Mouse (Mus musculus): ENCODE data around the gene Ubald2. TPM values are rescaled to one million over a fixed set of nuclear protein-coding genes. Genes with fewer than 3 reads are reported as not detected.

Ubald2 gene
- total and polyA plus RNA-seq, 2 experiments from 2014 or later, result 32.3 to 48.3 TPM

DNA sequence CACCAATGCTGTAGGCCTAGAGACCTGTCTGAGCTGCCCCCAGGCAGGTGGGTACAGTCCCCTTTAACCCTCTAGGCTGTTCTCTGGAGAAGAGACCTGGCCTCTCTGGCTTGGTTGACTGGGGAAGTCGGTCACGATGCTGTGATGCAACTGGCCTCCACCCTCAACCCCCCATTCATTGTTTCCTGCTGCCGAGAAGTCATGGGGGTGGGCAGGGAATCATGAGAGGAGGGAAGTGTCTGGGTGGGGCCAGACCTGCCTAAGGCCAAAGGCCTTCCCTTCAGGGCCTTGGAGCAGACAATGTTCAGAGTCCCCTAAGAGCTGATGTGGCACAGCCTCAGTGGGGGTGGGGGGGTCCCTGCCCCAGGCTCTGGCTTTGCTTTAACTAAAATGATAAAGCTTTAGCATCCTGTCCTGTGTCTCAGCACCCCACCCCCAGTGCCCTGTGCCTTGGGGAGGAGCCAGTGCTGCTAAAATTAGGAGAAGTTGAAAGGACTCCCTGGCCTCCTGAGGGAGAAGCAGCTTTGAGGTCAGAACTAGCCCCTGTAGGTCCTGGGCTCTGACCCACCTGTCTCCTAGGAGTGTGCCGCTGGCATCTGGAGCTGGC is 2.9 kb downstream of the Ubald2 start:
- Histone ChIP-seq H3K4me3 (ENCODE audit: low read depth, low read length) (no peak overlapping the region), H3K27ac (ENCODE audit: low read depth) (peak overlapping the region; percentile 77), H3K9ac (replicated peaks; ENCODE audit: low read depth, low read length) (peak overlapping the region; percentile 32), H3K36me3 (replicated peaks; ENCODE audit: control insufficient read depth, insufficient read depth, low read length) (peaks cover 19% of the 10 kb centered on the region), H3K27me3 (ENCODE audit: control insufficient read depth, insufficient read depth, low read length) (no peaks in the 10 kb centered on the region), H3K4me2 (ENCODE audit: low read depth, low read length) (peak overlapping the region; percentile 82), H3K4me1 (ENCODE audit: control insufficient read depth, insufficient read depth) (peaks cover 35% of the 10 kb centered on the region), H3K9me3 (replicated peaks; ENCODE audit: control insufficient read depth, low read length) (no peaks in the 10 kb centered on the region)
- 11% methylated on average over 4 of the region's 4 CpGs for WGBS
- ATAC-seq (ENCODE audit: insufficient read depth, low read depth) (no peak), DNase-seq (ENCODE audit: low spot score) (peak; percentile 55)
- TF ChIP-seq EP300 (IDR thresholded peaks at IDR 0.05; ENCODE audit: low read depth) (no peak), CTCF (IDR thresholded peaks at IDR 0.05; ENCODE audit: low read depth) (no peak)

- no peaks in the 10 kb centered on the region for H3K9me3 ChIP-seq (replicated peaks; ENCODE audit: control insufficient read depth, low read length)
- H3K27ac ChIP-seq (ENCODE audit: low read depth), result peak overlapping the region; percentile 77
- WGBS, result 61% methylated on average over 11 of the region's 11 CpGs
- peak overlapping the region; percentile 82; the same call in 1 of the 2 replicates for H3K4me2 ChIP-seq (ENCODE audit: low read depth, low read length)
- 0 out of 2 replicates have a peak overlapping the region, but pooled peaks have one; percentile 32 for H3K9ac ChIP-seq (replicated peaks; ENCODE audit: low read depth, low read length)
- ATAC-seq (ENCODE audit: insufficient read depth, low read depth), result no peak
- no peaks in the 10 kb centered on the region for H3K27me3 ChIP-seq (ENCODE audit: control insufficient read depth, insufficient read depth, low read length)
- TF ChIP-seq CTCF (IDR thresholded peaks at IDR 0.05; ENCODE audit: low read depth) (no peak), EP300 (IDR thresholded peaks at IDR 0.05; ENCODE audit: low read depth) (no peak)
- peaks cover 19% of the 10 kb centered on the region for H3K36me3 ChIP-seq (replicated peaks; ENCODE audit: control insufficient read depth, insufficient read depth, low read length)
- H3K4me3 ChIP-seq (ENCODE audit: low read depth, low read length), result no peak overlapping the region
- peaks cover 35% of the 10 kb centered on the region for H3K4me1 ChIP-seq (ENCODE audit: control insufficient read depth, insufficient read depth)
- DNase-seq (ENCODE audit: low spot score), result no peak
Measured at GRCm38 (mm10) chr11:116437541-116437940, 3.6 kb downstream of the Ubald2 start.

DNA sequence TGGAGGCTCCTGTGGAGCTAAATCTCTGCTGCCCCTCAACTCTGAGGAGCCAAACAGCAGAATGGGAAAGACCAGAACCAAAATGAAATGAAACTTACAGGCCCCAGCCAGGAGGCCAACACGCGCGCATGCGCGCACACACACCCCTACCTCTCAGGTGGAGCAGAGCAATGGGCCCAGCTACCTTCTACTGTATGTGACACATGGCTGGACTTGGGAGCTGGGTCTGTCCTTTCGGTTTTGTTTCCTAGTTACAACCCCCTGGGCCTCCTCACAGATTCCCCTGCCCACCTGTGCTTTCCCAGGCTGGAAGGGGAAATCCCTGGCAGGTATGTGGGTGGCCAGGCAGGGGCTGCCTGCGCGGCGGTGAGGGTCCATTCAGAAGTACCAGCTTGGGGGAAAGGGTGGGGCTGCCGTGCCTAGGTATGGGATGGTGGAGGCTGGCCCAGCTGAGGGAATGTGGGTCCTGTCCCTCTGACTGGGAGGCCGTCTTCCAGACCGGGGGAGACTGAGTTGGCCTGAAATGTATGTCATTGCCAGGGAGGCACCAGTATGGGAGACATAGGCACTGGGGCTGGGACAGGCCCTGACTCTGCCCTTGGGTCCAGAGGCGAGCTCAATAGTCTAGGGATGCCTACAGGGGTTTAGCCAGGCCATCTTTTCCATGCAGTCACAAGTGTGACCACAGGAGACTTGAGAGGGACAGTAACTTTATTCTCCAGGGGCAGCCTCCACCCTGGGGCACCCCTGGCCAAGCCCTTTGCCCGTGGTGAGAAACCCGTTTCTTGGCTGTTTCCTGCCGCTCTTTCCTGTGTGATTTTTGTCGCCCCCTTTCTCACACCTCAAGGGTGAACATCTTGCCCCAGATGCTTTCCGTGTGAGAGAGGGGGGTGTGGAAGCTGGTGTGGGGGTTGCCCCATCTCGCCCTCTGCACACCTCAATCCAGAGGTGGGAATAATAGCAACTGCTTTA is 5.7 kb downstream of the Ubald2 start:
- no peak for ATAC-seq (ENCODE audit: insufficient read depth, low read depth)
- H3K4me3 ChIP-seq (ENCODE audit: low read depth, low read length), result no peak overlapping the region
- H3K9me3 ChIP-seq (replicated peaks; ENCODE audit: control insufficient read depth, low read length), result no peaks in the 10 kb centered on the region
- no peak overlapping the region for H3K9ac ChIP-seq (replicated peaks; ENCODE audit: low read depth, low read length)
- no peak for DNase-seq (ENCODE audit: low spot score)
- no peaks in the 10 kb centered on the region for H3K27me3 ChIP-seq (ENCODE audit: control insufficient read depth, insufficient read depth, low read length)
- H3K27ac ChIP-seq (ENCODE audit: low read depth), result peak overlapping the region; percentile 43
- H3K4me1 ChIP-seq (ENCODE audit: control insufficient read depth, insufficient read depth), result peaks cover 35% of the 10 kb centered on the region
- WGBS, result 79% methylated on average over 19 of the region's 19 CpGs
- H3K36me3 ChIP-seq (replicated peaks; ENCODE audit: control insufficient read depth, insufficient read depth, low read length), result peaks cover 19% of the 10 kb centered on the region
- H3K4me2 ChIP-seq (ENCODE audit: low read depth, low read length), result no peak overlapping the region
- TF ChIP-seq CTCF (IDR thresholded peaks at IDR 0.05; ENCODE audit: low read depth) (no peak), EP300 (IDR thresholded peaks at IDR 0.05; ENCODE audit: low read depth) (no peak)

GRCm38 (mm10) chr11:116440408-116441068 is 6.6 kb downstream of the Ubald2 start:
- Histone ChIP-seq H3K27ac (ENCODE audit: low read depth) (peak overlapping the region; percentile 43), H3K9ac (replicated peaks; ENCODE audit: low read depth, low read length) (no peak overlapping the region), H3K27me3 (ENCODE audit: control insufficient read depth, insufficient read depth, low read length) (no peaks in the 10 kb centered on the region), H3K4me3 (ENCODE audit: low read depth, low read length) (no peak overlapping the region), H3K9me3 (replicated peaks; ENCODE audit: control insufficient read depth, low read length) (no peaks in the 10 kb centered on the region), H3K4me2 (ENCODE audit: low read depth, low read length) (no peak overlapping the region), H3K36me3 (replicated peaks; ENCODE audit: control insufficient read depth, insufficient read depth, low read length) (peaks cover 19% of the 10 kb centered on the region), H3K4me1 (ENCODE audit: control insufficient read depth, insufficient read depth) (peaks cover 30% of the 10 kb centered on the region)
- 42% methylated on average over 7 of the region's 7 CpGs for WGBS
- DNase-seq (ENCODE audit: low spot score), result peak; percentile 40
- ATAC-seq (ENCODE audit: insufficient read depth, low read depth), result peak; percentile 28
- TF ChIP-seq CTCF (IDR thresholded peaks at IDR 0.05; ENCODE audit: low read depth) (no peak), EP300 (IDR thresholded peaks at IDR 0.05; ENCODE audit: low read depth) (no peak)

- Histone ChIP-seq H3K9ac (replicated peaks; ENCODE audit: low read depth, low read length) (no peak overlapping the region), H3K9me3 (replicated peaks; ENCODE audit: control insufficient read depth, low read length) (no peaks in the 10 kb centered on the region), H3K27ac (ENCODE audit: low read depth) (no peak overlapping the region), H3K4me1 (ENCODE audit: control insufficient read depth, insufficient read depth) (peaks cover 14% of the 10 kb centered on the region), H3K27me3 (ENCODE audit: control insufficient read depth, insufficient read depth, low read length) (peaks cover 11% of the 10 kb centered on the region), H3K4me2 (ENCODE audit: low read depth, low read length) (no peak overlapping the region), H3K4me3 (ENCODE audit: low read depth, low read length) (no peak overlapping the region), H3K36me3 (replicated peaks; ENCODE audit: control insufficient read depth, insufficient read depth, low read length) (peaks cover 12% of the 10 kb centered on the region)
- no peak for TF ChIP-seq EP300 (IDR thresholded peaks at IDR 0.05; ENCODE audit: low read depth)
- DNase-seq (ENCODE audit: low spot score), result no peak
- WGBS, result 69% methylated on average over 15 of the region's 15 CpGs
- ATAC-seq (ENCODE audit: insufficient read depth, low read depth), result no peak
Measured at GRCm38 (mm10) chr11:116442129-116442866, 8.4 kb downstream of the Ubald2 start.

Data from heart, postnatal 0 days (tissue).